Mouse (Mus musculus) hindbrain, embryonic 11.5 days (tissue): ENCODE measurements around the gene Neu3. TPM values are rescaled to one million over a fixed set of nuclear protein-coding genes. Genes with fewer than 3 reads are reported as not detected.
A peak's percentile ranks its signal among the peaks of the same experiment; 100 is the strongest.
"Not testable (repeated sequence)": the region's sequence is repeated elsewhere in the genome, so short reads cannot be mapped to it uniquely, and the experiment has no call there.

Experiments
- ATAC-seq: fragments of 200-750 bp; cut with Nextera tagmentation; 2 replicates; pipeline ENCODE4 v1.8.0; 2017; ENCODE audit warnings: mild to moderate bottlenecking, moderate TSS enrichment, moderate library complexity; ENCODE audit not compliant: low FRiP score
- DNase-seq: peaks from one replicate; pipeline ENCODE4 v3.0.0-alpha.2; 2015; ENCODE audit warnings: low spot score
- H3K27ac ChIP-seq: fragments of 300-500 bp; sonication (generic); 2 replicates; pipeline ENCODE4 v1.5.1; 2014; ENCODE audit warnings: mild to moderate bottlenecking, low read depth, low read length
- H3K27me3 ChIP-seq: fragments of 300-500 bp; sonication (generic); 2 replicates; pipeline ENCODE4 v1.6.1; 2014; ENCODE audit warnings: mild to moderate bottlenecking, low read length, moderate library complexity, mixed read lengths; ENCODE audit not compliant: control insufficient read depth, insufficient read depth
- H3K36me3 ChIP-seq: fragments of 300-500 bp; sonication (generic); 2 replicates; pipeline ENCODE4 v1.6.1; 2014; ENCODE audit warnings: mild to moderate bottlenecking, low read length, moderate library complexity, mixed read lengths; ENCODE audit not compliant: control insufficient read depth, insufficient read depth
- H3K4me1 ChIP-seq: fragments of 300-500 bp; sonication (generic); replicated peaks from 2 replicates; pipeline ENCODE4 v1.6.1; 2014; ENCODE audit warnings: low read length, mixed read lengths; ENCODE audit not compliant: control insufficient read depth, insufficient read depth
- H3K4me2 ChIP-seq: fragments of 300-500 bp; sonication (generic); replicated peaks from 2 replicates; pipeline ENCODE4 v1.6.1; 2014; ENCODE audit warnings: mild to moderate bottlenecking, low read depth, low read length
- H3K4me3 ChIP-seq: fragments of 300-500 bp; sonication (generic); 2 replicates; pipeline ENCODE4 v1.5.1; 2014; ENCODE audit warnings: low read depth, low read length
- H3K9ac ChIP-seq: fragments of 300-500 bp; sonication (generic); 2 replicates; pipeline ENCODE4 v1.6.1; 2014; ENCODE audit warnings: low read depth, low read length
- H3K9me3 ChIP-seq: fragments of 300-500 bp; sonication (generic); 2 replicates; pipeline ENCODE4 v1.6.1; 2016; ENCODE audit warnings: low read length; ENCODE audit not compliant: control insufficient read depth
- WGBS: fragments of 180-500 bp; shearing (Covaris S2); extraction: QIAGEN DNeasy Blood & Tissue Kit; methylation state at CpG from one replicate; pipeline ENCODE4 v1.1.7; 2014; 5-methylcytosine and 5-hydroxymethylcytosine counted together
- polyA plus RNA-seq: library from polyadenylated mRNA; unstranded; fragments of >200 nt; fragmentation: Nextera tagmentation; extraction: Ambion mirVana; gene quantifications from 2 replicates; pipeline ENCODE4 v1.2.1, GENCODE M21; 2014

Neu3 gene
- polyA plus RNA-seq, 1 experiment from 2014 or later = 2.1 TPM

DNA sequence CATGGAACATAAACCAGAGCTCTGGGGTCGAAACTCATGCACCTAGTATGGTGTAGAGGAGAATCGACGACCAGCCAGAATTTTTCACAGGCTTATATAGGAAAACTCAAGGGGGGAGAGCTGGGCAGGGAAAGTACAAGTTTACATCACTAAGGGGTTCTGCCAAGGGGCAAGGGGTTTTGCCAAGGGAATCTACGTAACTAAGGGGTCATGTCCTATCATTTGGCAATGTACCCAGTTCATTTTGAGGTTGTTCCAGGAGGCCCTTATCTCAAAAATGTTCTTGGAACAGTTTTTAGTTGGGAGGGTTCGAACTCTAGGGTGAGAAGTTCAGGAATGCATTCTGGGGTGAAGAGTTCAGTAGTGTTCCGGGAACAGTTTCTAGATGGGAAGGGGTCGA, 21.2 kb downstream of the Neu3 start:
- H3K9me3 ChIP-seq, ATAC-seq, H3K27ac ChIP-seq, H3K4me2 ChIP-seq, DNase-seq, H3K9ac ChIP-seq, H3K4me3 ChIP-seq, H3K36me3 ChIP-seq, H3K27me3 ChIP-seq, H3K4me1 ChIP-seq: not testable (repeated sequence)
- WGBS = 82% methylated on average over 7 of the region's 7 CpGs

DNA sequence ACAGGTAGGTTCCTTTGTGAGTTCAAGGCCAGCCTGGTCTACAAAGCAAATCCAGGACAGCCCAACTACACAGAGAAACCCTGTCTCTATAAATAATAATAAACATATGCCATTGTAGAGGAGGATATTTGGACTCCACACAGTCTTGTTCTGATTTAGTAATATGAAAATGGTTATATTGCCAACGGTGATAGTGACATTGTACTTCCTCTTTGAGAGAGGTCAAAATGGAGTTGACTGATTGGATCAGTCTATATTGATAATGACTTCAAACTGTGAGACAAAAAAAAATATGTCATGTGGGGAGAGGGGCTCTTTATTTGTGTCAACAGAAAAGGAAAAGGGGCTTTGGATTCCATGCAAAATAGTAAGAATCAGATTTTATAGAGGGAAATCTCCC, 22.9 kb downstream of the Neu3 start:
- H3K27ac ChIP-seq = no peak overlapping the region
- no peak overlapping the region for H3K4me3 ChIP-seq
- WGBS = 87% methylated on average over 1 of the region's 1 CpGs
- H3K4me1 ChIP-seq = no peaks in the 10 kb centered on the region
- H3K9me3 ChIP-seq = no peaks in the 10 kb centered on the region
- no peak overlapping the region for H3K9ac ChIP-seq
- DNase-seq (no peak), ATAC-seq (no peak)
- no peak overlapping the region for H3K4me2 ChIP-seq
- no peaks in the 10 kb centered on the region for H3K36me3 ChIP-seq
- no peaks in the 10 kb centered on the region for H3K27me3 ChIP-seq

GRCm38 (mm10) chr7:99804033-99804432, 24.2 kb downstream of the Neu3 start:
- not testable (repeated sequence) for H3K36me3 ChIP-seq, H3K4me1 ChIP-seq, ATAC-seq, H3K4me3 ChIP-seq, H3K9me3 ChIP-seq, H3K27me3 ChIP-seq, H3K9ac ChIP-seq, DNase-seq, H3K4me2 ChIP-seq, H3K27ac ChIP-seq
- 94% methylated on average over 3 of the region's 3 CpGs for WGBS

DNA sequence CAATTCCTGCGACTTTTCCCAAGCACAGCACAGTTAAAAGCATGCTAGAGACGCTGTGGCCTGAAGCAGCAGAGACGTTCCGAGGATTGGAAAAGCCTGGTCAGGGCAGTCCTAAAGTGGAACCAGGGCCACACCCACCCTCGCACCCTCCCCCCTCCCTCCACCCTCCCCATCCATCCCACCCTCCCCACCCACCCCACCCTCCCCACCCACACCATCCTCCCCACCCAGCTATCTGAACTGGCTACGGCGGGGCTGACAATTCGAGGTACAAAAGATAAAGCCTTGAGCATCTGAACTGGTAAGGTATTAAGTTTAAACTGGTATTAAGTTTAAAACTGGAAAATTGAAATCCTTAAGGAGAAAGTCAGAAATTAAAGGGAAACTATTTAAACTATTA, 24.7 kb downstream of the Neu3 start:
- no peak overlapping the region for H3K4me3 ChIP-seq
- H3K27me3 ChIP-seq = no peaks in the 10 kb centered on the region
- 82% methylated on average over 8 of the region's 8 CpGs for WGBS
- H3K9me3 ChIP-seq = no peaks in the 10 kb centered on the region
- DNase-seq = no peak
- no peaks in the 10 kb centered on the region for H3K36me3 ChIP-seq
- H3K27ac ChIP-seq = no peak overlapping the region
- no peaks in the 10 kb centered on the region for H3K4me1 ChIP-seq
- no peak overlapping the region for H3K9ac ChIP-seq
- ATAC-seq = no peak
- no peak overlapping the region for H3K4me2 ChIP-seq

DNA sequence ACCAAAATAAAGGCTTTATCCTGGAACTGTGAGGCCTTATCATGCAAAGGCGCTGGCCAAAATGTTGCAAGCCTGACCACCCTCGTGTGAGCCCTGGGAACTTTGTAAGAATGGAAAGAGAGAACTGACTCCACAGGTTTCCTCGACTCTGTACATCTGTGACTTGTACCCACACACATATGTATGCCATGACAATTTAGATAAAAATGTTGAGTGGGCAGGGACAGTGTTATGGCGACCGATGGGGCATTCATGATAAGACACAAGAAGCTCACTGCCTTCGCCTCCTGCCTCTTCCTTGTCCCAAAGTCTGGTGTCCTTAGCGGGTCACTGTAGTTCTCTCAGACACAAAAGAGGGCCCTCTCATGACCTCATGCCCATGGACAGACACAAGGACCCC, 29.1 kb downstream of the Neu3 start:
- Histone ChIP-seq H3K9ac (no peak overlapping the region), H3K4me1 (no peaks in the 10 kb centered on the region), H3K4me3 (no peak overlapping the region), H3K27me3 (no peaks in the 10 kb centered on the region), H3K36me3 (no peaks in the 10 kb centered on the region), H3K9me3 (no peaks in the 10 kb centered on the region), H3K4me2 (no peak overlapping the region), H3K27ac (no peak overlapping the region)
- DNase-seq (no peak), ATAC-seq (no peak)
- WGBS = 79% methylated on average over 7 of the region's 7 CpGs

- no peaks in the 10 kb centered on the region for H3K36me3 ChIP-seq
- no peak overlapping the region for H3K9ac ChIP-seq
- H3K9me3 ChIP-seq = no peaks in the 10 kb centered on the region
- no peak for ATAC-seq
- H3K27ac ChIP-seq = no peak overlapping the region
- H3K27me3 ChIP-seq = no peaks in the 10 kb centered on the region
- no peak overlapping the region for H3K4me2 ChIP-seq
- WGBS = 36% methylated on average over 6 of the region's 6 CpGs
- no peaks in the 10 kb centered on the region for H3K4me1 ChIP-seq
- peak; percentile 89 for DNase-seq
- no peak overlapping the region for H3K4me3 ChIP-seq
Observed at GRCm38 (mm10) chr7:99797911-99798647, 30.1 kb downstream of the Neu3 start.

- DNase-seq (peak; percentile 8), ATAC-seq (no peak)
- Histone ChIP-seq H3K9ac (no peak overlapping the region), H3K4me2 (no peak overlapping the region), H3K27ac (no peak overlapping the region), H3K4me1 (no peaks in the 10 kb centered on the region), H3K4me3 (no peak overlapping the region), H3K27me3 (no peaks in the 10 kb centered on the region), H3K9me3 (no peaks in the 10 kb centered on the region), H3K36me3 (no peaks in the 10 kb centered on the region)
- 73% methylated on average over 3 of the region's 3 CpGs for WGBS
Observed at GRCm38 (mm10) chr7:99797261-99797660, 31.0 kb downstream of the Neu3 start.

- no peaks in the 10 kb centered on the region for H3K36me3 ChIP-seq
- H3K27me3 ChIP-seq = no peaks in the 10 kb centered on the region
- H3K27ac ChIP-seq = no peak overlapping the region
- 66% methylated on average over 3 of the region's 3 CpGs for WGBS
- no peak overlapping the region for H3K4me2 ChIP-seq
- no peaks in the 10 kb centered on the region for H3K9me3 ChIP-seq
- ATAC-seq (no peak), DNase-seq (no peak)
- H3K4me1 ChIP-seq = no peaks in the 10 kb centered on the region
- no peak overlapping the region for H3K4me3 ChIP-seq
- H3K9ac ChIP-seq = no peak overlapping the region
Observed at GRCm38 (mm10) chr7:99796471-99796870, 31.7 kb downstream of the Neu3 start.

DNA sequence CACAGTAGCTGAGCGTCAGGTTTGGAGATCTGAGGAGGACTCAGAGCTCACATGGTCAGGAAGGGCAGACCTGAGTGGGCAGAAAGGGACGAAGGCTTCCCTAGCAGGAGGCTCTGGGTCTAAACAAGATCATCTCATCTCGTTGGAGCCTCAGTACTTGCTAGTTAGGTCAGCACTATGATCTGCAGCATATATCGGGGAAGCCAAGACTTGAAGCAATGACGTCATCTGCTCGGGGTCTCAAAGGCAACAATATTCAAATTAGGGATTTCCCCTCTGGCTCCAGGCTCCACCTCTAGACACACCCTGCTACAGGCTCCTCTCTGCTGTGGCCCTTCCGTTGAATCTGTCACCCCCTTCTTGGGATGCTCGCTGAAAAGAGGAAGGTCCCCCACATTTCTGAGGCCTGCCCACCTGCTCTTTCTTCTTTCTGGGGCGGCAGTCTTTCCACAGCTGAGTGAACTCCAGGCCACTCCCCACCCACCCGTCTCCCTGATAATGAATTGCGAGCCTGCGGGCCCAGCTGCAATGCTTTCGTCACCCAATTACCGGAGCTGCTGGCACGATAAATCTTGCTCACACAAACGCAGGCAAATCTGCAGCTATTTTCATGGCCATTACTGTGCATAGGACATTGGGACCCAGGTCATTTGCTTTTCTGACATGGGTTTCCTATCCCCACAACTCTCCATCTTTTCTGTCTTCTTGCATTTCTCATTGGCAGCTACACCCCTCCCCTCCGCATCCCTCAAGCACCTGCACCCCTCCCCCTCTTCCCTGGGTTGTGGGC, 32.8 kb downstream of the Neu3 start:
- DNase-seq = peak; percentile 68
- H3K27me3 ChIP-seq = no peaks in the 10 kb centered on the region
- H3K9me3 ChIP-seq = no peaks in the 10 kb centered on the region
- no peak overlapping the region for H3K9ac ChIP-seq
- no peaks in the 10 kb centered on the region for H3K4me1 ChIP-seq
- no peaks in the 10 kb centered on the region for H3K36me3 ChIP-seq
- WGBS = 12% methylated on average over 17 of the region's 17 CpGs
- no peak overlapping the region for H3K4me3 ChIP-seq
- H3K4me2 ChIP-seq = peak overlapping the region; percentile 6; the same call in 1 of the 2 replicates
- H3K27ac ChIP-seq = no peak overlapping the region
- ATAC-seq = peak; percentile 81
